Mouse (Mus musculus): ENCODE data around the gene Trpm7. TPM values are rescaled to one million over a fixed set of nuclear protein-coding genes. Genes with fewer than 3 reads are reported as not detected.
"Not testable (repeated sequence)": the region's sequence is repeated elsewhere in the genome, so short reads cannot be mapped to it uniquely, and the experiment has no call there.

Gene Trpm7
- polyA plus RNA-seq, 1 experiment from 2014 or later, result 53.1 TPM

DNA sequence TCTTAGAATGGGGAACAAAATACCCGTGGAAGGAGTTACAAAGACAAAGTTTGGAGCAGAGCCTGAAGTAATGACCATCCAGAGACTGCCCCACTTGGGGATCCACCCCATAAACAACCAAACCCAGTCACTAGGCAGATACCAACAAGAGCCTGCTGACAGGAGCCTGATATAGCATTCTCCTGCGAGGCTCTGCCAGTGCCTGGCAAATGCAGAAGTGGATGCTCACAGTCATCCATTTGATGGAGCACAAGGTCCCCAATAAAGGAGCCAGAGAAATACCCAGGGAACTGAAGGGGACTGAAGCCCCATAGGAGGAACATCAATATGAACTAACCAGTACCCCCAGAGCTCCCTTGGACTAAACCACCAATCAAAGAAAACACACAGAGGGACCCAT is 6.7 kb upstream of the Trpm7 start:
- 52% methylated on average over 2 of the region's 2 CpGs for WGBS
- ATAC-seq (ENCODE audit: insufficient number of reproducible peaks, low FRiP score, low TSS enrichment, low read depth); H3K27me3 ChIP-seq; H3K4me1 ChIP-seq; H3K9me3 ChIP-seq; H3K9ac ChIP-seq; H3K36me3 ChIP-seq; H3K4me2 ChIP-seq; H3K27ac ChIP-seq; H3K4me3 ChIP-seq: not testable (repeated sequence)

DNA sequence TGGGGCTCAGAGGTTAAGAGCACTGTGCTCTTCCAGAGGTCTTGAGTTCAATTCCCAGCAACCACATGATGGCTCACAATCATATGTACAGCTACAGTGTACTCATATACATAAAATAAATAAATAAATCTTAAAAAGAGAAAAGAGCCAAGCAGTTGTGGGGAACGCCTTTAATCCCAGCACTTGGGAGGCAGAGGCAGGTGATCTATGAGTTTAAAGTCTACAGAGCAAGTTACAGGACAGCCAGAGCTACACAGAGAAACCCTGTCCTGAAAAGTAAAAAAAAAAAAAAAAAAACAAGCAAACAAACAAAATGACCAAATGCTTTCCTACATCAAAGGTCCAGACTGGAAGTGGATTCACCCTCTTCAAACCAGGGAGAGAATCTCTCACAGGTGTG is 2.0 kb upstream of the Trpm7 start:
- H3K4me2 ChIP-seq, result no peak overlapping the region
- H3K27ac ChIP-seq, result no peak overlapping the region
- WGBS, result 90% methylated on average over 1 of the region's 1 CpGs
- H3K4me3 ChIP-seq, result no peak overlapping the region
- H3K36me3 ChIP-seq, result no peaks in the 10 kb centered on the region
- no peaks in the 10 kb centered on the region for H3K27me3 ChIP-seq
- H3K4me1 ChIP-seq, result peaks cover 7% of the 10 kb centered on the region
- H3K9me3 ChIP-seq, result no peaks in the 10 kb centered on the region
- no peak for ATAC-seq (ENCODE audit: insufficient number of reproducible peaks, low FRiP score, low TSS enrichment, low read depth)
- H3K9ac ChIP-seq, result no peak overlapping the region

DNA sequence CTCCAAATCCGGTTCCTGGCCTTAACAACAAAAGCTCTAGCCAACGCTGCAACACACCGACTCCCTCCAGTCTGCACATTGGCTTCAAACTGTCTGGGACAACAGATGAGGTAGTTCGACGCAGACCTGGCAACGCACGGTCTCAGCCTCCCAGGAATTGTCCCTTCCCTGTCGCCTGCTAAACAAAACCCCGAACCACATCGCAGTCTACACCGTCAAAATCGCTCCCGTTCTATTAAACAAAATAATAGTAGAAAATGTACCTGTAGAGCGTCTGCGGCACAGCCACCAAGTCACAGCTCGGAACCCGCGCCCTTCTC is 554 bp downstream of the Trpm7 start:
- H3K36me3 ChIP-seq, result no peaks in the 10 kb centered on the region
- 0% methylated on average over 18 of the region's 18 CpGs for WGBS
- ATAC-seq (ENCODE audit: insufficient number of reproducible peaks, low FRiP score, low TSS enrichment, low read depth), result no peak
- peak overlapping the region; percentile 62 for H3K4me2 ChIP-seq
- no peaks in the 10 kb centered on the region for H3K9me3 ChIP-seq
- no peaks in the 10 kb centered on the region for H3K27me3 ChIP-seq
- peak overlapping the region; percentile 82 for H3K9ac ChIP-seq
- H3K4me1 ChIP-seq, result peaks cover 7% of the 10 kb centered on the region
- peak overlapping the region; percentile 84 for H3K4me3 ChIP-seq
- H3K27ac ChIP-seq, result peak overlapping the region; percentile 99

DNA sequence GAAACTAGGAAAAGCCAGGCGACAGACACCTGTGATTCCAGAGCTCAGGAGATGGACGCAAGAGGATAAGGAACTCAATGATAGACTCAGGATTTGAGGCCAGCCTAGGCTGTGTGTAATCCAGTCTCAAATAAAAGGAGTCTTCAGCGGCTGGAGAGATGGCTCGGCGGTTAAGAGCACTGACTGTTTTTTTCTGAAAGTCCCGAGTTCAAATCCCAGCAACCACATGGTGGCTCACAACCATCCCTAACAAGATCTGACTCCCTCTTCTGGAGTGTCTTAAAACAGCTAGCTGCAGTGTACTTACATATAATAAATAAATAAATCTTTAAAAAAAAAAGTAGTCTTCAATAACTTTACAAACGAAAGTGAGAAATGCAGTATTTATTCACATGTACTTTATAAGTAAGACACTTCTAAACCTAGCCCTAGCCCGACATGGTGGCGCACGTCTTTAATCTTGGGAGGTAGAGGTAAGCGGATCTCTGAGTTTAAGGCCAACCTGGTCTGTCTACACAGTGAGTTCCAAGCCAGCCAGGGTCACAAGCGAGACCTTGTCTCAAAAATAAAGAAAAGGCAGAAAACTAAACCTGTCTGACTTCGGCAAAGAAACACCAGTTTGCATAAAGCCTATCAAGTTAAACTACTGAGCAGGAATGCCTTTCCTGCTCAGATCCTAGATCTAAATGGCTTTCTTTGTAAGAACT is 1.1 kb downstream of the Trpm7 start:
- H3K4me2 ChIP-seq, result peak overlapping the region; percentile 62
- H3K36me3 ChIP-seq, result no peaks in the 10 kb centered on the region
- peak overlapping the region; percentile 82 for H3K9ac ChIP-seq
- H3K4me3 ChIP-seq, result peak overlapping the region; percentile 84
- no peak for ATAC-seq (ENCODE audit: insufficient number of reproducible peaks, low FRiP score, low TSS enrichment, low read depth)
- WGBS, result 23% methylated on average over 13 of the region's 13 CpGs
- H3K27ac ChIP-seq, result peak overlapping the region; percentile 99
- H3K9me3 ChIP-seq, result no peaks in the 10 kb centered on the region
- peaks cover 7% of the 10 kb centered on the region for H3K4me1 ChIP-seq
- H3K27me3 ChIP-seq, result no peaks in the 10 kb centered on the region

DNA sequence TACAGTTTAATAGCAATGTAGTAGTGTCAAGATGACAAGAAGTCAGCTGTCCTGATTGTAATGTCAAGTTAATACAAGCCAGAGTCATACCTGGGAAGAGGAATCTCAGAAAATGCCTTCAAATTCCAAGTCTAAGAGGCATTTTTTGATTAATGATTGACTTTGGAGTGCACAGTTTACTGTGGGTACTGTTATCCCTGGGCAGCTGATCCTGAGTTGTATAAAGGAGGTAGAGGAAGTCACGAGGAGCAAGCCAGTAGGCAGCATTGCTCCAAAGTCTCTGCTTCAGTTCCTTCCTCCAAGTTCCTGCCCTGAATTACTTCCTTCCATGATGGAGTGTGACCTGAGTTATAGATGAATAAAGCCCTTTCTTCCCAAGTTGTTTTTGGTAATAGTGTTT is 9.7 kb downstream of the Trpm7 start:
- no peak overlapping the region for H3K9ac ChIP-seq
- H3K27ac ChIP-seq, result no peak overlapping the region
- H3K36me3 ChIP-seq, result 0 out of 2 replicates have a peak, but pooled peaks cover 5% of the 10 kb centered on the region
- H3K9me3 ChIP-seq, result no peaks in the 10 kb centered on the region
- H3K4me2 ChIP-seq, result no peak overlapping the region
- no peak for ATAC-seq (ENCODE audit: insufficient number of reproducible peaks, low FRiP score, low TSS enrichment, low read depth)
- H3K4me3 ChIP-seq, result no peak overlapping the region
- H3K4me1 ChIP-seq, result no peaks in the 10 kb centered on the region
- 83% methylated on average over 1 of the region's 1 CpGs for WGBS
- H3K27me3 ChIP-seq, result no peaks in the 10 kb centered on the region

DNA sequence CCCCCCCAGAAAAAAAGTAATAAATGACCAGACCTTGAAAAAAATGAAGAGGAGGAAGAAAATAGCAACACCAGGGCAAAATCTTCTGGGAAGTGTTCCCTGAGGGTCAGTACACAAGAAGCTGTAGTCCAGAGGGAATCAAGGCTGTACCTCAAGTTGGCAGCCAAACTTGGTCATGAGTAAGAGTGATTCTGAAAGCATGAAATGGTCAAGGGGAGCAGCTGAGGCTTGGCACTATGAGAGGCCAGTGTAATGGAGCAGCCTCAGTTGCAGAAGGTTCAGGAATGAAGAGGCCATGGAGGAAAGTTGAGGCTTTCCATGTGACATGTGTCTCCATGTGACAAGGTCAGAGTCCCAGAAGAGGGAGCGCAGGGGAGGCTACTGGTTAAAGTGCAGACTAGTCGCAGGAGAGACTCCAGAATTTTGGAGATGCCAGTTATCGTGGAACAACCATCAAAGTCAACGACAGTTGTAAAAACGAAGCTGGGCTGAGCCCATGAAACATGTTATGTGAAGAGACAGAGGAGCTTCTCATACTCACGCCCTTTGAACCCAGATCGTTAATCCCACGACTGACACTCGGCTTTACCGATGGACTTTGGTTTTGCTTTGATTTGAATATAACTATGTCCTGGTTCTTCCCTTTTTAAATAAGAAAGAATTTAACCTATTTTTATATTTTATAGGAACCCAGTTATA is 10.4 kb downstream of the Trpm7 start:
- Histone ChIP-seq H3K9me3 (no peaks in the 10 kb centered on the region), H3K9ac (no peak overlapping the region), H3K4me1 (no peaks in the 10 kb centered on the region), H3K36me3 (0 out of 2 replicates have a peak, but pooled peaks cover 5% of the 10 kb centered on the region), H3K27ac (no peak overlapping the region), H3K27me3 (no peaks in the 10 kb centered on the region), H3K4me2 (no peak overlapping the region), H3K4me3 (no peak overlapping the region)
- WGBS, result 90% methylated on average over 10 of the region's 10 CpGs
- no peak for ATAC-seq (ENCODE audit: insufficient number of reproducible peaks, low FRiP score, low TSS enrichment, low read depth)

DNA sequence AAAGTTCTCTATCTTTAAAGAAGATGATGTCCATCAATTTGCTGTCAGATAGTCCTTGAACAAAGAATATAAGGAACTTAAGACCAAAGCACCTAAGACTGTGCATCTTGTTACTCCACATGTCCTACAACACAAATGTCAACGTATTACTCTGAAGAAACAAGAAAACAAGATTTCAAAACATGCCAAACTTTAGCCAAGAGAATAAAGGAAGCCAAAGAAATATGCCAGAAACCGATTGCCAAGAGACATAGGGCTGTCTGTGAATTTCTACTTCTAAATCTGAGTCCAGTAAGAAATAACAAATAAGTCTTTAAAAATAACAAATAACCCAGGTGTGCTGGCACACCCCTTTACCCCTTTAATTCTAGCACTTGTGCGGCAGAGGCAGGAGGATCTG is 11.0 kb downstream of the Trpm7 start:
- ATAC-seq (ENCODE audit: insufficient number of reproducible peaks, low FRiP score, low TSS enrichment, low read depth), result no peak
- Histone ChIP-seq H3K4me3 (no peak overlapping the region), H3K9ac (no peak overlapping the region), H3K4me2 (no peak overlapping the region), H3K4me1 (no peaks in the 10 kb centered on the region), H3K36me3 (0 out of 2 replicates have a peak, but pooled peaks cover 5% of the 10 kb centered on the region), H3K27me3 (no peaks in the 10 kb centered on the region), H3K9me3 (no peaks in the 10 kb centered on the region), H3K27ac (no peak overlapping the region)
- 93% methylated on average over 3 of the region's 3 CpGs for WGBS

DNA sequence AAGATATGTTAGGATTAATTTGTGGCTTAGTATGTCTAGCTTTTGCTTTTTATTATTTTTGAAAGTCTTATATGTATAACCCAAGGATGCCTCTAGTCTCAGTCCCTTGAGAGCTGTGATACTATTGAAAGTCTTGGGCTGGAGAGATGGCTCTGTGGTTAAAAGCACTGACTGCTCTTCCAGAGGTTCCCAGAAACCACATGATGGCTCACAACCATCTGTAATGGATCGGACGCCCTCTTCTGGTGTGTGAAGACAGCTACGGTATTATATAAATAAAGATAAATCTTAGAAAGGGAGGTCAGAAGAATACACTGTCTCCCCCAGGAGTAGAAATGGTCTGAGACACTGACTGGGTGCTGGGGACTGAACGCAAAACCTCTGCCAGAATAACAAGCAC is 31.3 kb downstream of the Trpm7 start:
- Histone ChIP-seq H3K36me3 (peaks cover 37% of the 10 kb centered on the region), H3K9ac (no peak overlapping the region), H3K4me1 (no peaks in the 10 kb centered on the region), H3K27me3 (no peaks in the 10 kb centered on the region), H3K4me2 (no peak overlapping the region), H3K27ac (no peak overlapping the region), H3K4me3 (no peak overlapping the region), H3K9me3 (no peaks in the 10 kb centered on the region)
- WGBS, result 93% methylated on average over 4 of the region's 4 CpGs
- no peak for ATAC-seq (ENCODE audit: insufficient number of reproducible peaks, low FRiP score, low TSS enrichment, low read depth)

DNA sequence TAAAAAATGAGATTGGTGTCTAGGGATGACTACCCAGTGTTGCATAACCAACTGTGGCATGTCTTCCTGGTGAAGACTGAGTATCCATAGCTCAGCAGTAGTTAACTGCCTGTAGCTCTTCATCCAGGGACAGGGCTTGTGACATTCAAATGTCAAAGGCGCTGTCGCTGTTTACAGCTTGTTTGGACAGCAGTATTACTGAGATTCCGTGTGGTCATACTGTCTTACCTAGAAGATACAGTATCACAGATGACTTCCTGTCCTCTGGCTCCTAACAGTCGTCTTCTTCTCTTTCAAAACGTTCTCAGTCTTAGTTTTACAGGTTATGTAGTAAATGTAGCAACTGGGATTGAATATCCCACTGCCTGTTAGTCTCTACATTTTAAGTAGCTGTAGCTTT is 37.2 kb downstream of the Trpm7 start:
- no peak overlapping the region for H3K4me3 ChIP-seq
- H3K27me3 ChIP-seq, result no peaks in the 10 kb centered on the region
- no peak overlapping the region for H3K9ac ChIP-seq
- H3K4me1 ChIP-seq, result no peaks in the 10 kb centered on the region
- WGBS, result 89% methylated on average over 5 of the region's 5 CpGs
- ATAC-seq (ENCODE audit: insufficient number of reproducible peaks, low FRiP score, low TSS enrichment, low read depth), result no peak
- H3K36me3 ChIP-seq, result peaks cover 55% of the 10 kb centered on the region
- no peak overlapping the region for H3K27ac ChIP-seq
- H3K4me2 ChIP-seq, result no peak overlapping the region
- H3K9me3 ChIP-seq, result no peaks in the 10 kb centered on the region

DNA sequence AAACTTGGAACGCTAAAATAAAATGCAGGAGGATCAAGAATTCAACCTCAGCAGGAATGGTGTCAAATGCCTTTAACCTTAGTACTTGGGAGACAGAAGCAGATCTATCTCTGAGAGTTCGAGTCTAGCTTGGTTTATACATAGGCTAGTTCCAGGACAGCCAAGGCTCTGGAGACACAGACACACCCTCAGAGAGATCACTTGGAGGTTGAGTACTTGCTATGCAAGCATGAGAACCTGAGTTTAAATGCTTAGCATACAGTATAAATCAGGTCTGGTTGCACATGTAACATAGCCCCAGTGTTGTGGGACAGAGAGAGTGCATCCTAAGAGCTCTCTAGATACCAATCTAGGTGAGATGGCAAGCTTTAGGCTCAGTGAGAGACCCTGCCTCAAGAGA is 58.6 kb downstream of the Trpm7 start:
- 81% methylated on average over 2 of the region's 2 CpGs for WGBS
- no peak overlapping the region for H3K4me2 ChIP-seq
- H3K27ac ChIP-seq, result no peak overlapping the region
- ATAC-seq (ENCODE audit: insufficient number of reproducible peaks, low FRiP score, low TSS enrichment, low read depth), result no peak
- no peak overlapping the region for H3K9ac ChIP-seq
- no peak overlapping the region for H3K4me3 ChIP-seq
- no peaks in the 10 kb centered on the region for H3K4me1 ChIP-seq
- peaks cover 38% of the 10 kb centered on the region for H3K36me3 ChIP-seq
- H3K9me3 ChIP-seq, result no peaks in the 10 kb centered on the region
- H3K27me3 ChIP-seq, result no peaks in the 10 kb centered on the region

DNA sequence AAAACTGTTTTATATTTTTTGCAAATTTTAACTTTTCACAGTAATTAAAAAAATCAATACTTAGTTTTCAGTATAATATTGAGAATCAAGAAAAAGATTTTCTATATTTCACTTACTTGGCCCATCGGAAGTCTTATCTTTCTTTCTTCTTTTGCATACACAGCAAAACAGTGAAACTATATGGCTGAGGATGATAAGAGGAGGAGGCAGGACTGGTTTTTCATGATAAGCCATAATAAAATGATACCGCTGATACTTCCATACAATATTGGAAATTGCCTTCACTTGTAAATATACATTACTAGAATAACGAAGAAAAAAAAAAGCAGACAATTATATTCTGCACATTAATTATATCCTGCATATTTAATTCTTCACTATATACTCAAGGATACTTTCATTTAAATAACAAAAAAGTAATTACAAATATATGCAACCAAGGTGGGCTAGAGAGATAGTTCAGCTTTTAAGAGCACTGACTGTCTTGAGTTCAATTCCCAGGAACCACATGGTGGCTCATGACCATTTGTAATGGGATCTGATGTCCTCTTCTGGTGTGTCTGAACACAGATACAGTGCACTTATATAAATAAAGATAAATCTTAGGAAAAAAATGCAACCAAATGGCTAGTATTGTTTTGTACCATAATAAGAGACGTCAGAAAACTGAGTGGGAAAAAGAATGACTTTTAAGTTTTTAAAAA is 59.2 kb downstream of the Trpm7 start:
- Histone ChIP-seq H3K36me3 (peaks cover 40% of the 10 kb centered on the region), H3K27me3 (no peaks in the 10 kb centered on the region), H3K4me3 (no peak overlapping the region), H3K9me3 (no peaks in the 10 kb centered on the region), H3K4me2 (no peak overlapping the region), H3K4me1 (no peaks in the 10 kb centered on the region), H3K9ac (no peak overlapping the region), H3K27ac (no peak overlapping the region)
- ATAC-seq (ENCODE audit: insufficient number of reproducible peaks, low FRiP score, low TSS enrichment, low read depth), result no peak
- 90% methylated on average over 4 of the region's 4 CpGs for WGBS

DNA sequence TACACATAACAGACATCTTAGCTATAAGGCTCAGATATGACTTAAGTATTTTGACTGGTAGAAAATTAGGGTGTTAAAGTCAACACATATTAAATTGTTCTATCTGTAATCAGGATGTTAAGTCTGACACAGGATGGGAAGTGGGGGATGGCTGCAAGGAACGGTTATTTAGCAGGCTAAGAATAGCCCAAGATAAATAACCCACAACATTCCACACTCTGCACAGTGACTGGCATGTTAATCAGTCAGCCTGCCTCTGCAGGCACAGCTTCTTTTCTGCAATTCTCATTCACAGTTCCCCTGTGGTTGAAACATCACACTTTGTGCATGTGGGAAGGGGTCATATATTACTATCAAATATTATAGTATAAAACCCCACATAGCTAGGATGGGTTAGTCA is 60.2 kb downstream of the Trpm7 start:
- 40% methylated on average over 1 of the region's 1 CpGs for WGBS
- H3K4me3 ChIP-seq, result no peak overlapping the region
- no peak overlapping the region for H3K9ac ChIP-seq
- no peak for ATAC-seq (ENCODE audit: insufficient number of reproducible peaks, low FRiP score, low TSS enrichment, low read depth)
- H3K9me3 ChIP-seq, result no peaks in the 10 kb centered on the region
- no peak overlapping the region for H3K4me2 ChIP-seq
- peaks cover 45% of the 10 kb centered on the region for H3K36me3 ChIP-seq
- no peaks in the 10 kb centered on the region for H3K27me3 ChIP-seq
- H3K27ac ChIP-seq, result no peak overlapping the region
- H3K4me1 ChIP-seq, result no peaks in the 10 kb centered on the region
